Mouse (Mus musculus): ENCODE measurements around the gene Utp14a.

DNA sequence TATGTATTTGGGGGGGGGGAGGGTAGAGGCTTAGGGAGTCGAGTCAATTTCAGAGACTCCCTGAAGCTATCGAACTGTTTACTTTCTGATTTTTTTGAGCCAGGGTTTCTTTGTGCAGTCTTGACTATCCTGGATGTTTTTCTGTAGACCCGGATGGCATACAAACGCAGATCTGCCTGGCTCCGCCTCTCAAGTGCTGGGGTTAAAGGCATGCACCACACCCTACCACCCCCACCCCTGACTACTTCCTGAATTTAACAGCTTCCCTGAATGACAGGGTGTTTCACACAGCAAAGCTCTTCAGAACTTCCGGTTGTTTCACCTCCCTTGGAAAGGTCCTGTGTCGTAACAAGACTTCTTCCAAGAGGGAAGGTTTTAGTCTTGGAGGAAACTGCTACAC, 22.2 kb upstream of the Utp14a start:
- TF ChIP-seq POLR2A (IDR thresholded peaks at IDR 0.05; ENCODE audit: control insufficient read depth in 1 of 2, insufficient read depth in 1 of 2, low read depth in 1 of 2, low read length in 2 of 2, poor library complexity in 1 of 2) (peak in 1 of 2 experiments; percentile 69; a peak in 2 of 4 replicates), TBP (IDR thresholded peaks at IDR 0.05; ENCODE audit: low read depth, low read length) (peak; percentile 76), TCF12 (IDR thresholded peaks at IDR 0.05; ENCODE audit: low read depth, low read length) (0 out of 2 replicates have a peak, but pooled peaks have one; percentile 37), RAD21 (IDR thresholded peaks at IDR 0.05; ENCODE audit: low read depth, low read length) (no peak), CTCF (IDR thresholded peaks at IDR 0.05 in 2 of 3, conservative IDR thresholded peaks at IDR 0.05 in 1 of 3; ENCODE audit: control insufficient read depth in 1 of 3, insufficient read depth in 1 of 3, low read depth in 2 of 3, low read length in 3 of 3, poor library complexity in 1 of 3, severe bottlenecking in 1 of 3) (no peak), MAFK (IDR thresholded peaks at IDR 0.05; ENCODE audit: borderline replicate concordance, low read depth, low read length) (no peak), E2F4 (IDR thresholded peaks at IDR 0.05; ENCODE audit: borderline replicate concordance, low read depth, low read length) (no peak), POLR2AphosphoS2 (IDR thresholded peaks at IDR 0.05; ENCODE audit: low read length) (peak; percentile 65; the same call in 1 of the 2 replicates), GABPA (IDR thresholded peaks at IDR 0.05; ENCODE audit: low read depth, low read length) (no peak), EP300 (IDR thresholded peaks at IDR 0.05; ENCODE audit: low read depth in 1 of 2, low read length in 2 of 2) (peak; percentile 24 to 63; a peak in 3 of 4 replicates), TAL1 (IDR thresholded peaks at IDR 0.05; ENCODE audit: low read length) (no peak), CHD1 (IDR thresholded peaks at IDR 0.05; ENCODE audit: low read depth, low read length) (no peak)

All from MEL (cell line).